Mouse (Mus musculus) right cerebral cortex, postnatal 10 days (tissue): ENCODE measurements around the gene Spx.

ENCODE experiments used
- DNase-seq, 2 experiments: peaks; one replicate each; pipeline ENCODE4 v3.0.0; 2021; ENCODE audit warnings: low spot score in 2 of 2

The Spx gene

GRCm38 (mm10) chr6:142429072-142429471 lies 15.8 kb downstream of the Spx start:
- no peak for DNase-seq

GRCm38 (mm10) chr6:142451381-142451780 lies 38.1 kb downstream of the Spx start:
- DNase-seq = no peak

GRCm38 (mm10) chr6:142453311-142453710 lies 40.1 kb downstream of the Spx start:
- DNase-seq = no peak

GRCm38 (mm10) chr6:142455314-142455996 lies 42.2 kb downstream of the Spx start:
- no peak for DNase-seq

GRCm38 (mm10) chr6:142458010-142458409 lies 44.8 kb downstream of the Spx start:
- DNase-seq = no peak

- no peak for DNase-seq
Observed at GRCm38 (mm10) chr6:142459017-142459678, 45.9 kb downstream of the Spx start.

- DNase-seq = no peak
Observed at GRCm38 (mm10) chr6:142462194-142462593, 49.0 kb downstream of the Spx start.
